Mouse (Mus musculus) lung, postnatal 25 days (tissue): ENCODE data around the gene Runx2.

Experiments used
- DNase-seq: peaks from one replicate; pipeline ENCODE4 v3.0.0; 2022; ENCODE audit warnings: low spot score

Runx2 gene

GRCm38 (mm10) chr17:44530000-44530399 lies 284.6 kb downstream of the Runx2 start:
- peak; percentile 15 for DNase-seq

- DNase-seq = no peak
Observed at GRCm38 (mm10) chr17:44528617-44529016, 286.0 kb downstream of the Runx2 start.

- DNase-seq = no peak
Observed at GRCm38 (mm10) chr17:44524146-44524545, 290.5 kb downstream of the Runx2 start.

- no peak for DNase-seq
Observed at GRCm38 (mm10) chr17:44522906-44523305, 291.7 kb downstream of the Runx2 start.

- no peak for DNase-seq
Observed at GRCm38 (mm10) chr17:44520122-44521075, 294.2 kb downstream of the Runx2 start.

- DNase-seq = no peak
Observed at GRCm38 (mm10) chr17:44519356-44519755, 295.2 kb downstream of the Runx2 start.

GRCm38 (mm10) chr17:44518156-44518555 lies 296.4 kb downstream of the Runx2 start:
- no peak for DNase-seq

- DNase-seq = no peak
Observed at GRCm38 (mm10) chr17:44508198-44508715, 306.3 kb downstream of the Runx2 start.

- no peak for DNase-seq
Observed at GRCm38 (mm10) chr17:44507741-44508140, 306.9 kb downstream of the Runx2 start.

- no peak for DNase-seq
Observed at GRCm38 (mm10) chr17:44506524-44506923, 308.1 kb downstream of the Runx2 start.

- no peak for DNase-seq
Observed at GRCm38 (mm10) chr17:44504794-44505317, 309.7 kb downstream of the Runx2 start.

GRCm38 (mm10) chr17:44502176-44502575 lies 312.4 kb downstream of the Runx2 start:
- no peak for DNase-seq

- peak; percentile 2 for DNase-seq
Observed at GRCm38 (mm10) chr17:44500306-44500899, 314.2 kb downstream of the Runx2 start.

GRCm38 (mm10) chr17:44490164-44490794 lies 324.3 kb downstream of the Runx2 start:
- no peak for DNase-seq

- DNase-seq = no peak
Observed at GRCm38 (mm10) chr17:44489346-44489745, 325.3 kb downstream of the Runx2 start.

GRCm38 (mm10) chr17:44487514-44488244 lies 326.9 kb downstream of the Runx2 start:
- DNase-seq = no peak

- no peak for DNase-seq
Observed at GRCm38 (mm10) chr17:44485337-44485736, 329.3 kb downstream of the Runx2 start.

- no peak for DNase-seq
Observed at GRCm38 (mm10) chr17:44479918-44480317, 334.7 kb downstream of the Runx2 start.

- no peak for DNase-seq
Observed at GRCm38 (mm10) chr17:44479491-44479890, 335.1 kb downstream of the Runx2 start.

- no peak for DNase-seq
Observed at GRCm38 (mm10) chr17:44475910-44476309, 338.7 kb downstream of the Runx2 start.

- DNase-seq = no peak
Observed at GRCm38 (mm10) chr17:44474280-44474679, 340.3 kb downstream of the Runx2 start.

- DNase-seq = no peak
Observed at GRCm38 (mm10) chr17:44472695-44473094, 341.9 kb downstream of the Runx2 start.
